Mouse (Mus musculus): Measurements from ENCODE around the gene Zfp672. TPM values are rescaled to one million over a fixed set of nuclear protein-coding genes. Genes with fewer than 3 reads are reported as not detected.

The Zfp672 gene
- polyA plus RNA-seq, 1 experiment from 2014 or later: 40.6 TPM

DNA sequence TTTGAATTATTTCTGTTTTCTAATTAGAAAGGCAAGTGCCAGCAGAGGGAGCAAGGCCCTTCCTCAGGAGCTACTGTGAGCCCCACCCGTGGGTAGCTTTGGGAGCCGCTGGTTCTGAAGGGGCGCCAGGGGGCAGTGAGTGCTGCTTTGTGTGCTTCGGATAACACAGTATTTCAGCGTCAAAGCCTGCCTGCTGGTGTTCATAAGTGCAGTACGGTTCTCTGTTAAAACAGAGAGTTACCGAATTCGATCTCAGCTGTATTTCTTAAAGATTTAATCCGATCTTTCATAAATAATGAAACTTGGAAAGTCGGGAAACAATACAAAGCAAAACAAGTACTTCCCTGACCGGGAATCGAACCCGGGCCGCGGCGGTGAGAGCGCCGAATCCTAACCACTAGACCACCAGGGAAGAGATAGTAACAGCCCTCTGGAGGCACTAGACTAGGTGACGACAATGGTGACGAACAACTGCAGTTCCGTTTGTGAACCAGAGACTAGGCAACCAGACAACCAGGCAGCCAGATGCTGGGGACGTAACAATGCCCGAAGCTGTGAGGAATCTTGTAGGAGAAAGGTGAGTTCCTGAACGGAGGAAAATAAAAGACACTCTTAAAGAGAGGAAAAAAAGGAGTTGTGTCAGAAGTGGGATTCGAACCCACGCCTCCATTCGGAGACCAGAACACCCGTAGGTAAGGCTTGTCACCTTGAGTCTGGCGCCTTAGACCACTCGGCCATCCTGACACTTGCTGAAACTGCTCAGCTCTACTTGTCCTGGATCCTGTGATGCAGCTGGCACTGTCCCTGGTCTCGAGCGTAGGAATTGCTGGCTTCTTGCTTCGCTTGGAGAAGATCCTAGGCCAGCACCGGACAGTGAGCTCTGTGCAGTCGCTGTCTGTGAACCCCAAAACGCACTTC lies 28.0 kb downstream of the Zfp672 start:
- Histone ChIP-seq H3K9ac (replicated peaks) (peak overlapping the region; percentile 52), H3K27ac (replicated peaks) (peak overlapping the region; percentile 89), H3K9me3 (no peaks in the 10 kb centered on the region), H3K27me3 (no peaks in the 10 kb centered on the region), H3K4me3 (peak overlapping the region; percentile 73), H3K36me3 (no peaks in the 10 kb centered on the region), H3K4me2 (replicated peaks) (peak overlapping the region; percentile 74), H3K4me1 (peaks cover 14% of the 10 kb centered on the region)
- peak; percentile 89 for ATAC-seq (replicated peaks)
- under 1% methylated on average over 36 of the region's 36 CpGs for WGBS

- WGBS: 8% methylated on average over 13 of the region's 13 CpGs
- Histone ChIP-seq H3K4me1 (peaks cover 8% of the 10 kb centered on the region), H3K27ac (replicated peaks) (peak overlapping the region; percentile 89), H3K4me2 (replicated peaks) (peak overlapping the region; percentile 74), H3K36me3 (no peaks in the 10 kb centered on the region), H3K9me3 (no peaks in the 10 kb centered on the region), H3K27me3 (no peaks in the 10 kb centered on the region), H3K9ac (replicated peaks) (peak overlapping the region; percentile 35), H3K4me3 (peak overlapping the region; percentile 73)
- peak; percentile 19 for ATAC-seq (replicated peaks)
Measured at GRCm38 (mm10) chr11:58301057-58301456, 29.1 kb downstream of the Zfp672 start.

DNA sequence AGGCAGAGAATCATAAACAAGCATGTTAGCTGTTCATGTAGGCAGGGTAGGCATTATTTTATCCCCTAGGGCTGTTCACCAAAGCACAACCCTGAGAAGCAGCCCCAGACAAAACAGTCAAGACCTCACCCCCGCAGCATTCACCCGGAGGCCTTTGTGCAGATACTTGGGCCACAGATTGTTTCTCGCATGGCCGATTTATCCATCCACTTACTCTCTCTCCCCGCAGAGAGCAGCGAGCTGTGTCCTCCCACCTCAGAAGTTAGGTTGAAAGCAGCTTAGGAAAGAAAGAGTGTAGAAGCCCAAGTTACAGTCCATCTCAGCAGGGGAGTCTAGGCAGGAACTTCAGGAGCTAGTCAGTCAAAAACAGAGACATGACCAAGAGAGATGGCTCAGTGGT lies 32.7 kb downstream of the Zfp672 start:
- no peaks in the 10 kb centered on the region for H3K36me3 ChIP-seq

DNA sequence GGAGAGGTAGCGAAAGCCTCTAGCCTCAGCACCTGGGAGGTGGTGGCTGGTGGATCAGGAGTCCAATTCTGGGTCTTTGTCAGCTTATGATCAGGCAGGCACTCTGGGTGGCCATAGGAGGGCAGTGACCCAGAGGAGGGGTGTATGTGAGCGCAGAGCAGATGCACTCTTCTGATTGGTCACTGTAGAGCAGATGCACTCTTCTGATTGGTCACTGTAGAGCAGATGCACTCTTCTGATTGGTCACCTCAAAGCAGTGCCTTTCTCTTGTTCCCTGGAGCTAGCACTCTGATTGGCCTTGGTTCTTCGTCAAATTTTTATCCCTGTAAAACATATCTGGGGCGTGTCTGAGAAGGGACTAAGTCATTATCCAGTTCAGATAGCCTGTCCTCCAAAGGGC lies 37.3 kb downstream of the Zfp672 start:
- Histone ChIP-seq H3K27ac (replicated peaks) (no peak overlapping the region), H3K4me2 (replicated peaks) (no peak overlapping the region), H3K4me3 (no peak overlapping the region), H3K9me3 (no peaks in the 10 kb centered on the region), H3K9ac (replicated peaks) (no peak overlapping the region), H3K27me3 (no peaks in the 10 kb centered on the region), H3K36me3 (no peaks in the 10 kb centered on the region), H3K4me1 (no peaks in the 10 kb centered on the region)
- WGBS: 57% methylated on average over 4 of the region's 4 CpGs
- ATAC-seq (replicated peaks): no peak

More for the DNA sequence above, 32.7 kb downstream of the Zfp672 start:
- Histone ChIP-seq H3K27ac (replicated peaks) (no peak overlapping the region), H3K9ac (replicated peaks) (no peak overlapping the region), H3K27me3 (no peaks in the 10 kb centered on the region), H3K4me3 (no peak overlapping the region), H3K4me2 (replicated peaks) (no peak overlapping the region), H3K9me3 (no peaks in the 10 kb centered on the region), H3K4me1 (0 out of 2 replicates have a peak, but pooled peaks cover 3% of the 10 kb centered on the region)
- WGBS: 25% methylated on average over 6 of the region's 6 CpGs
- ATAC-seq (replicated peaks): no peak

DNA sequence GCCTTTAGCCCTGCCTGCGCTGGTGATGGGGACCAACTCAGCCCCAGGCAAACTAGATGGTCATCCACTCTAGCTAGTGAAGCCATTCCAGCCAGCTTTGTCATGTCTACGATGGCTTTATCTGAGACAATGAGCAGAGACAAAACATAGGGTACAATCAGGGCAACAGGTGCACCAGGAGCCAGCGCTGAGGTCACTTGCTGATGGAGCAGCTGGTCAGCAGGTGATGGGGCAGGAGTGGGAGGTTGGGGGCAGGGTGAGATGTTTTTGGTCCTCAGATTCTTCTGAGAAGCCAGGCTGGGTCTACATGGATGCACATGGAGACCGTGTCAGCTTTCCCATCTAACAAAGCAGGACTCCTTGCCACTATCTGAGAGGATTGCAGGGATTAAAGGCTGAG lies 39.3 kb downstream of the Zfp672 start:
- 81% methylated on average over 4 of the region's 4 CpGs for WGBS
- no peak for ATAC-seq (replicated peaks)
- H3K36me3 ChIP-seq: no peaks in the 10 kb centered on the region
- H3K27ac ChIP-seq (replicated peaks): no peak overlapping the region
- H3K27me3 ChIP-seq: no peaks in the 10 kb centered on the region
- H3K4me2 ChIP-seq (replicated peaks): no peak overlapping the region
- no peak overlapping the region for H3K4me3 ChIP-seq
- no peaks in the 10 kb centered on the region for H3K4me1 ChIP-seq
- H3K9ac ChIP-seq (replicated peaks): no peak overlapping the region
- H3K9me3 ChIP-seq: no peaks in the 10 kb centered on the region

DNA sequence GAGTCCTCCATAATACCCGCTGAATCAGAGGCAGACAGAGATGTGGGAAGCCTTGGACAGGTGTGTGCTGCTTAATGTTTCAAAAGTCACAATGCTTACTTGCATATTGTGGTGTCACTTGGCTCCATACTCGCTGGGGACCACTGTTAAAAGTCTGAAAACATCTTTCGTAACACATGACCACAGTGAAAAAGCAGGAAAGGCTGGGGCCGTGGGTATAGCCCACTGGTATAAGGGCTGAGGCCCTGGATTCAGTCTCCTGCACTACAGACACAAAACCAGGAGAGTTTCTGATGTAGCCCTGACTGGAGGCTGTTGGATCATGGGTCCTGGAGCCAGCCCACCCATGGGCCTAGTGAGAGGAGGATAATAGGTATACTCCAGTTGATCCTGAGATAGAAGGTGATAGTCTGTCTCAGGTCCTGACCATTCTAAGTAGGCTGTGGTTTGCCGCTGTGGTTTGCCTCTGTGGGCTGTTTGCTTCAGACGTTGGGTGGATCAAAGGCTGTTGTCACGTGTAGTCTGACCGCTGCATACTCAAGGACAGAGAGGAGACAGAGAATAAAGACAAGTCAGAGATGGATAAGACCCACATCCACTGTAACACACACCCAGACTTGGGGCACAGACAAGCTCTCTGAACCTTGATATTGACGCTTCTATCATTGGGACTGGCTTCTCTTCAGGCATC lies 40.0 kb downstream of the Zfp672 start:
- Histone ChIP-seq H3K4me3 (no peak overlapping the region), H3K4me1 (no peaks in the 10 kb centered on the region), H3K4me2 (replicated peaks) (no peak overlapping the region), H3K9ac (replicated peaks) (no peak overlapping the region), H3K36me3 (no peaks in the 10 kb centered on the region), H3K9me3 (no peaks in the 10 kb centered on the region), H3K27me3 (no peaks in the 10 kb centered on the region), H3K27ac (replicated peaks) (no peak overlapping the region)
- ATAC-seq (replicated peaks): no peak
- 81% methylated on average over 9 of the region's 9 CpGs for WGBS

DNA sequence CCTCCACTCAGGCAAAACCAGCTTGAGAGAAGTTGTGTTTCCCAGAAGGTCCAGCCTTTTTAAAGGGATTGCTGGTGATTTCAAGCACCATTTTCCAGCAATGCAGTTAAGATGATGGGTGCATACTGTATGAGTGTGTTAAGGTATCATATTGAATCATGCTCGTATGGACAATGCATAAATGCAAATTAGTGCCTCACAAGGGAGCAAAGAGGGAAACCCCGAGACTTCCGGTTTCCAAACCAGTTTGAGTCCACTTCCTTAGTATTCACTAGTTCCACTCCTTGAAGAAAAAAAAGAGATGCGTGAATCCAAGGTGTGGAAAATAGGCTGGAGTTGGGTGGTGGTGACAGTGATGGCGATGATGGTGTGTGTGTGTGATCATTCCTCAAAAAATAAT lies 47.6 kb downstream of the Zfp672 start:
- Histone ChIP-seq H3K9me3 (no peaks in the 10 kb centered on the region), H3K4me1 (no peaks in the 10 kb centered on the region), H3K27me3 (no peaks in the 10 kb centered on the region), H3K36me3 (no peaks in the 10 kb centered on the region), H3K4me3 (no peak overlapping the region), H3K9ac (replicated peaks) (no peak overlapping the region), H3K4me2 (replicated peaks) (no peak overlapping the region), H3K27ac (replicated peaks) (no peak overlapping the region)
- 92% methylated on average over 5 of the region's 5 CpGs for WGBS
- ATAC-seq (replicated peaks): no peak

DNA sequence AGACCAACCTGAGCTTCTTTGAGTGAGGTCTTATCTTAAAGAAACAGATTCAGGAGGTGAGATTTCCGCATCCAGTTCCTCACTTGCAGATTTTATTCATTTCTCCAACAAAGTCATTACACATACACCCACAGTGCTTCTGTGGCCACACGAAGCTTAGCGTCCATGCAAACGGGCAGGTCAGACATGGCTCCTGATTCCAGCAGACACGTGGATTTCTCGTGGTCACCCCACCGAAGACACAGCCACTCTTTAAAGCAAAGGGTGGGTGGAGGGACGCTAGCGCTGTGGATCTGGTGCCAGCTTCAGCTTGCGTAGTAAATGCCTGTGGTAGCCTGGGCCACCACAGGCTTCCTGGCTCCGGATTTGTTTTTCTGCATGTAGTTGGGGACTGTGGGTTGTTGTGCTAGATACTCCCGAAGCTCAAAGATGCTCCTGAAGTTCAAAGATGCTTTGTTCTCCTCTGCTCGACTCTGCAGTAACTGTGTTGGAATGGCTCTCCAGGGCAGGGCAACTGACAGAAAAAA lies 48.1 kb downstream of the Zfp672 start:
- WGBS: 91% methylated on average over 13 of the region's 13 CpGs
- no peak for ATAC-seq (replicated peaks)
- Histone ChIP-seq H3K4me3 (no peak overlapping the region), H3K27ac (replicated peaks) (no peak overlapping the region), H3K36me3 (no peaks in the 10 kb centered on the region), H3K9me3 (no peaks in the 10 kb centered on the region), H3K4me1 (no peaks in the 10 kb centered on the region), H3K4me2 (replicated peaks) (no peak overlapping the region), H3K27me3 (no peaks in the 10 kb centered on the region), H3K9ac (replicated peaks) (no peak overlapping the region)

GRCm38 (mm10) chr11:58275756-58276155 lies 54.4 kb downstream of the Zfp672 start:
- H3K27ac ChIP-seq (replicated peaks): no peak overlapping the region
- ATAC-seq (replicated peaks): no peak
- H3K4me1 ChIP-seq: no peaks in the 10 kb centered on the region
- no peaks in the 10 kb centered on the region for H3K9me3 ChIP-seq
- H3K36me3 ChIP-seq: no peaks in the 10 kb centered on the region
- H3K4me2 ChIP-seq (replicated peaks): no peak overlapping the region
- WGBS: 83% methylated on average over 4 of the region's 4 CpGs
- H3K9ac ChIP-seq (replicated peaks): no peak overlapping the region
- H3K4me3 ChIP-seq: no peak overlapping the region
- H3K27me3 ChIP-seq: no peaks in the 10 kb centered on the region

GRCm38 (mm10) chr11:58274572-58274971 lies 55.6 kb downstream of the Zfp672 start, which contains the start of gene 4930438A08Rik:
4930438A08Rik (plus strand) TSS chr11:58274799.
- Histone ChIP-seq H3K4me3 (no peak within 1 kb of the TSS), H3K27ac (replicated peaks) (no peak within 1 kb of the TSS), H3K4me2 (replicated peaks) (no peak within 1 kb of the TSS), H3K9me3 (no peaks in the 10 kb centered on the region), H3K27me3 (no peaks in the 10 kb centered on the region), H3K36me3 (no peaks in the 10 kb centered on the region), H3K4me1 (no peaks in the 10 kb centered on the region), H3K9ac (replicated peaks) (no peak within 1 kb of the TSS)
- WGBS: 55% methylated on average over 2 of the region's 2 CpGs
- ATAC-seq (replicated peaks): no peak

DNA sequence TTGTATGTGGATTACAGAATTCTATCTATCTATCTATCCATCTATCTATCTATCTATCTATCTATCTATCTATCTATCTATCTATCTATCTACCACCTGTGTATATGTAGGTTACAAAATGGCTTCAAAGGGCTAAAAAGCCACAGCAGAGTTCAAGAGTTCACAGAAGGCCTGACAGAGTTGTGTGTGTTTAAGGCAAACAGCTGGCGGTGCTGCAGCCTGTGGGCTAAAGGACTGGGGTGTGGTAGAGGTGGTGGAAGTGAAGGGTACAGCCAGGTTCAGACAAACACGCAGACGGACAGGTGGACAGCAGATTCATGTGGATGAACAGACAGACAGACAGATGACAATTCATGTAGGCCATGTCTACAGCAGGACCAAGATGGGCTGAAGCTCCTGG lies 61.9 kb downstream of the Zfp672 start:
- no peaks in the 10 kb centered on the region for H3K36me3 ChIP-seq
- H3K4me2 ChIP-seq (replicated peaks): no peak overlapping the region
- no peaks in the 10 kb centered on the region for H3K4me1 ChIP-seq
- H3K27ac ChIP-seq (replicated peaks): no peak overlapping the region
- no peak for ATAC-seq (replicated peaks)
- H3K9ac ChIP-seq (replicated peaks): no peak overlapping the region
- no peaks in the 10 kb centered on the region for H3K9me3 ChIP-seq
- no peak overlapping the region for H3K4me3 ChIP-seq
- no peaks in the 10 kb centered on the region for H3K27me3 ChIP-seq
- 96% methylated on average over 3 of the region's 3 CpGs for WGBS

All from forebrain, embryonic 15.5 days (tissue).